Mouse (Mus musculus) stomach, postnatal 0 days (tissue): ENCODE measurements at regions not wholly inside any gene's neighbourhood (a gene's known extent, or its start where the extent isn't known, plus 50 kb on each side); places are given as distances from the start of the nearest gene placed in this dataset.
"Not testable (repeated sequence)": the region's sequence is repeated elsewhere in the genome, so short reads cannot be mapped to it uniquely, and the experiment has no call there.

Source experiments
- ATAC-seq: fragments of 200-750 bp; cut with Nextera tagmentation; 2 replicates; pipeline ENCODE4 v1.8.0; 2017; ENCODE audit not compliant: low FRiP score, low TSS enrichment
- DNase-seq: peaks from one replicate; pipeline ENCODE4 v3.0.0-alpha.2; 2016; ENCODE audit warnings: low spot score
- H3K27ac ChIP-seq: fragments of 300-500 bp; sonication (generic); replicated peaks from 2 replicates; pipeline ENCODE4 v1.5.1; 2014; ENCODE audit warnings: mild to moderate bottlenecking, control low read depth
- H3K27me3 ChIP-seq: fragments of 300-500 bp; sonication (generic); 2 replicates; pipeline ENCODE4 v1.6.1; 2014; ENCODE audit warnings: low read length; ENCODE audit not compliant: control insufficient read depth, insufficient read depth
- H3K36me3 ChIP-seq: fragments of 300-500 bp; sonication (generic); 2 replicates; pipeline ENCODE4 v1.6.1; 2014; ENCODE audit warnings: low read length, mixed read lengths; ENCODE audit not compliant: control insufficient read depth, insufficient read depth
- H3K4me1 ChIP-seq: fragments of 300-500 bp; sonication (generic); replicated peaks from 2 replicates; pipeline ENCODE4 v1.6.1; 2014; ENCODE audit warnings: antibody characterized with exemption; ENCODE audit not compliant: control insufficient read depth, insufficient read depth
- H3K4me2 ChIP-seq: fragments of 300-500 bp; sonication (generic); replicated peaks from 2 replicates; pipeline ENCODE4 v1.6.1; 2014; ENCODE audit warnings: low read depth, mild to moderate bottlenecking, control low read depth, moderate library complexity
- H3K4me3 ChIP-seq: fragments of 300-500 bp; sonication (generic); 2 replicates; pipeline ENCODE4 v1.5.1; 2014; ENCODE audit warnings: low read depth, low read length, control low read depth
- H3K9ac ChIP-seq: fragments of 300-500 bp; sonication (generic); 2 replicates; pipeline ENCODE4 v1.6.1; 2014; ENCODE audit warnings: mild to moderate bottlenecking, low read length, control low read depth, mixed read lengths
- H3K9me3 ChIP-seq: fragments of 300-500 bp; sonication (generic); 2 replicates; pipeline ENCODE4 v1.6.1; 2016; ENCODE audit warnings: low read length; ENCODE audit not compliant: control insufficient read depth
- CTCF ChIP-seq: IDR thresholded peaks from 2 replicates; pipeline ENCODE4 v1.5.1; 2016; ENCODE audit warnings: antibody characterized with exemption, low read depth, mild to moderate bottlenecking, moderate library complexity
- EP300 ChIP-seq: optimal IDR thresholded peaks from 2 replicates; pipeline ENCODE3; 2016; ENCODE audit warnings: antibody characterized with exemption
- WGBS: fragments of 180-500 bp; shearing (Covaris S2); extraction: QIAGEN DNeasy Blood & Tissue Kit; methylation state at CpG from one replicate; pipeline ENCODE4 v1.1.7; 2014; 5-methylcytosine and 5-hydroxymethylcytosine counted together

DNA sequence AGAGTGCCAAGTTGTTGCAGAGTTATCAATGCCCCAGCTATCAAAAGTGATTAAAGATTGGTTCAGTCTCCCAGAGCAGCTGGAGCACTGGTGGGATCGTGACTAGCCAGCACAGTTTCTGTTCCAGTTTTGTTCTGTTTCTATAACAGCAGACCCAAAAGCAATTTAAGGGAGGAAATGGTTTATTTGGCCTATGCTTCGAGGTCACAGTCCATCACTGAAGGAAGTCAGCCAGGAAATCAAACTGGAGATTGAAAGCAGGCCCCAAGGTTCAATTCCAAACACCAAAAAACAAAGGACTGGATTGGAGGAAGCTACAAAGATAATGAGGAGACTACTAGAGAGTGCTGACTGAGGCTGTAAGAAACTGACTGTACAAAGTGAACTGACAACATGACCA lies 107.6 kb upstream of the Trim24 start:
- Histone ChIP-seq H3K36me3 (no peaks in the 10 kb centered on the region), H3K4me3 (no peak overlapping the region), H3K9me3 (no peaks in the 10 kb centered on the region), H3K4me1 (no peaks in the 10 kb centered on the region), H3K27me3 (no peaks in the 10 kb centered on the region), H3K27ac (no peak overlapping the region), H3K9ac (no peak overlapping the region), H3K4me2 (no peak overlapping the region)
- ATAC-seq (no peak), DNase-seq (no peak)
- WGBS = 54% methylated on average over 2 of the region's 2 CpGs
- TF ChIP-seq EP300 (no peak), CTCF (no peak)

DNA sequence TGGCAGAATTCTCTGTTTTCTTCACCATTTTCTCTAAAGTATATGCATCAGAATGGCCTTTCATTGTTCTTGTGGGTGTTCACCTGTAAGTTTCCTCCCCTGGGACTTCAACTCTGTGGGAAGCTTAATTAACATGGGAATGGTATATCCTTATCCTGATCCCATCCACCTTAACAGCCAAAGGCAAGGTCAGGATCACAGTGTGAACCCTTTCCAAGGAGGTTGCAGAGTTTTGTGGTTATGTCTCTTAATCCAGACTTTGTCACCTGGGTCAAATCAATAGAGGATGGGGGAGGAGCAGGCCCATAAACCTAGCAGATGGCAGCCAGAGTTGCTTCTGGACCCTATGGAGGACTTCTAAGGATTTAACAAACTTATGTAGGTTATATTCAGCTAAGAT lies 102.9 kb upstream of the Trim24 start:
- H3K4me1 ChIP-seq = no peaks in the 10 kb centered on the region
- DNase-seq = no peak
- H3K4me2 ChIP-seq = no peak overlapping the region
- H3K4me3 ChIP-seq = no peak overlapping the region
- no peaks in the 10 kb centered on the region for H3K27me3 ChIP-seq
- ATAC-seq = no peak
- H3K9me3 ChIP-seq = no peaks in the 10 kb centered on the region
- H3K27ac ChIP-seq = no peak overlapping the region
- no peak for TF ChIP-seq CTCF
- no peak for TF ChIP-seq EP300
- H3K36me3 ChIP-seq = no peaks in the 10 kb centered on the region
- H3K9ac ChIP-seq = no peak overlapping the region

DNA sequence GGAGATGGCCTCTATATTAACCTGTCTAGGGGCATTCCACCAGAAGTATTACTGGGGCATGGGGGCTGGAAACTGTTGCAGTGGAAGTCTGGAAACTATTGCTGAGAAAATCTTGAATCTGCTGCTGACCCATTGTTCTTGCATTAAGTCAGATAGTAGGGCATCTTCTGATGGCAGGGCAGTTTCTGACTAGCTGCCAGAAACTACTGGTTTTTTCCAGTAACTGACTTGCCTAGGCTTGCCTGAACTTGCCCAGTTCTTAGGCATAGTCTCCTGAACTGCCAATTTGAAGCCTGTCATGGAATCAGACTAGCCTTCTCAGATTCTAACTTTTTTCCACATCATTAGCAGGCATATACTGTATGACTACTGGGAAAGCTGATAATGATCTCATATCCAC lies 97.3 kb upstream of the Trim24 start:
- H3K4me3 ChIP-seq = no peak overlapping the region
- no peaks in the 10 kb centered on the region for H3K27me3 ChIP-seq
- TF ChIP-seq CTCF = no peak
- no peak for ATAC-seq
- no peak overlapping the region for H3K4me2 ChIP-seq
- H3K9ac ChIP-seq = no peak overlapping the region
- no peaks in the 10 kb centered on the region for H3K9me3 ChIP-seq
- H3K4me1 ChIP-seq = no peaks in the 10 kb centered on the region
- no peak for DNase-seq
- no peak overlapping the region for H3K27ac ChIP-seq
- no peaks in the 10 kb centered on the region for H3K36me3 ChIP-seq

DNA sequence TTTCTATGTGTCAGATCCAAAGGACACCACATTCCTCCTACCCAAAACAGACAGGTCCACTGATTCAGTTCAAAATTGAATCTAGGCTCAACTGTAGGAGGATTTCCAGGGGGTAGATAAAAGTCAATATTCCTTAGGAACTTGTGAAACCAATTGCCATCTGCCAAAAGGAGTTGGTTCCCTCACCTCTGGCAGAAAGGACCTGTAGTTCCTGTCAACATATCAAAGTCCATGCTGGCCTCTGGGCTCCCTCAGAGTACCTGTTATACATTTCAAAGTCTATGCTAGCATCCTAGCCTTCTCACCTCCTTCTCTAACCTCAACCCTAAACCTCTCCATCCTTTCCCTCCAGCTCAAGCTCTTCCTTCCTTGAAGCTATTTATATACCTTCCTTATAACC lies 95.5 kb upstream of the Trim24 start:
- no peak overlapping the region for H3K9ac ChIP-seq
- no peak overlapping the region for H3K4me3 ChIP-seq
- no peak overlapping the region for H3K27ac ChIP-seq
- no peak for DNase-seq
- TF ChIP-seq EP300 (no peak), CTCF (no peak)
- no peaks in the 10 kb centered on the region for H3K36me3 ChIP-seq
- ATAC-seq = no peak
- H3K9me3 ChIP-seq = no peaks in the 10 kb centered on the region
- H3K4me1 ChIP-seq = no peaks in the 10 kb centered on the region
- H3K4me2 ChIP-seq = no peak overlapping the region
- no peaks in the 10 kb centered on the region for H3K27me3 ChIP-seq

DNA sequence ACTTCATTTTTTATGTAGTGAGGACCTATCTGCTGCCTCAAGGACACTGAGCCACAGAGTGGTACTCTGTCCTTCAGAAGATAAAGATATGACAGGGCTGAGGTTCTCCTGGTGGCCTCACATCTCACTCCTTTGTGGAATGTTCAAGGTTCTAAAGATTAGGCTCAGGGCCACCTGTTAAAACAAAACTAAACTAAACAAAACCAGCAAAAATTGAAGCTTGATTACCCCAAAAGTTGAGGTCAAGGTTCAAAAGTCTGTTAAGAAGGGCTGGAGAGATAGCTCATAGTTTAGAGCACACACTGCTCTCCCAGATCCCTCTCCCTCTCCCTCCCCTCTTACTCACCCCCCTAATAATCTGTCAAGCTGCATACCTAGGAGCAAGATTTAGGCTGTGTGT lies 90.7 kb upstream of the Trim24 start:
- H3K9ac ChIP-seq = no peak overlapping the region
- H3K4me1 ChIP-seq = no peaks in the 10 kb centered on the region
- TF ChIP-seq EP300 (no peak), CTCF (no peak)
- no peaks in the 10 kb centered on the region for H3K27me3 ChIP-seq
- no peaks in the 10 kb centered on the region for H3K36me3 ChIP-seq
- no peaks in the 10 kb centered on the region for H3K9me3 ChIP-seq
- H3K27ac ChIP-seq = no peak overlapping the region
- no peak for ATAC-seq
- no peak overlapping the region for H3K4me3 ChIP-seq
- no peak overlapping the region for H3K4me2 ChIP-seq
- no peak for DNase-seq

DNA sequence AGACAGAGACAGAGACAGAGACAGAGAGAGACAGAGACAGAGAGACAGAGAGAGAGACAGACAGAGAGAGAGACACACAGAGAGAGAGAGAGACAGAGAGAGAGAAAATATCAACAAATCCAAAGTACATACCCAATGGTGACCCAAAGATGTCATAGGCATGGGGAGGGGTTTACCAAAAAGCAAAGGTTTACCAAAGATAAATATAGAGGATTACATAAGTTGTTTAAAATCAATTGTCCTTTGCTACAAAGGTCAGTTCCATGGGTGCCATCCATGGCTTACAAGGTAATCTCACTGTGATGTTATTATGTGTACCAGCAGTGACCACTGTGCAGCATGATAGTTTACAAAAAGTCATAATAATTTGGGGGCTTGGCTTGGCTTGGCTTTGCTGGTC lies 88.7 kb upstream of the Trim24 start:
- ATAC-seq (no peak), DNase-seq (no peak)
- Histone ChIP-seq H3K27me3 (no peaks in the 10 kb centered on the region), H3K27ac (no peak overlapping the region), H3K4me3 (no peak overlapping the region), H3K9me3 (no peaks in the 10 kb centered on the region), H3K4me2 (no peak overlapping the region), H3K4me1 (no peaks in the 10 kb centered on the region), H3K9ac (no peak overlapping the region), H3K36me3 (no peaks in the 10 kb centered on the region)
- TF ChIP-seq EP300 (no peak), CTCF (no peak)

DNA sequence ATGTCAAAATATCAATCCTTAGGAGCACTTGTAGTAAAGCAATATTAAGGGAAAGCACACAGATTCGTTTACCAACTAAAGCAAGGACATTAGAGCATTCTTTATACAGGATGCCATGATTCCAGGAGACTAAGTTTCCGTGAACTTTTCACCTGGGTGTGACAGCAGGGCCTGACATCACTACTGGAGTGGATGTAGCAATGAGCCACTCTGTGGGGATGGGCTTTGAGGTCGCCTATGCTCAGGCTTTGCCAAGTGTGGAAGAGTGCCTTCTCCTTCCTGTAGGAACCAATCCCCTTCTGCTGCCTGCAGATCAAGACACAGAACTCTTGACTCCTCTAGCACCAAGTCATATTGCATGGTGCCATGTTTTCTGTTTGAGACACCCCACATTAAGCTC lies 85.3 kb upstream of the Trim24 start:
- H3K9me3 ChIP-seq, H3K9ac ChIP-seq, H3K27ac ChIP-seq, H3K4me2 ChIP-seq, H3K4me1 ChIP-seq, H3K27me3 ChIP-seq, DNase-seq, ATAC-seq, H3K36me3 ChIP-seq, H3K4me3 ChIP-seq: not testable (repeated sequence)
- 90% methylated on average over 3 of the region's 3 CpGs for WGBS
